1 mouse cellular context compared by ENCODE assay signal in the genomic region with DNA sequence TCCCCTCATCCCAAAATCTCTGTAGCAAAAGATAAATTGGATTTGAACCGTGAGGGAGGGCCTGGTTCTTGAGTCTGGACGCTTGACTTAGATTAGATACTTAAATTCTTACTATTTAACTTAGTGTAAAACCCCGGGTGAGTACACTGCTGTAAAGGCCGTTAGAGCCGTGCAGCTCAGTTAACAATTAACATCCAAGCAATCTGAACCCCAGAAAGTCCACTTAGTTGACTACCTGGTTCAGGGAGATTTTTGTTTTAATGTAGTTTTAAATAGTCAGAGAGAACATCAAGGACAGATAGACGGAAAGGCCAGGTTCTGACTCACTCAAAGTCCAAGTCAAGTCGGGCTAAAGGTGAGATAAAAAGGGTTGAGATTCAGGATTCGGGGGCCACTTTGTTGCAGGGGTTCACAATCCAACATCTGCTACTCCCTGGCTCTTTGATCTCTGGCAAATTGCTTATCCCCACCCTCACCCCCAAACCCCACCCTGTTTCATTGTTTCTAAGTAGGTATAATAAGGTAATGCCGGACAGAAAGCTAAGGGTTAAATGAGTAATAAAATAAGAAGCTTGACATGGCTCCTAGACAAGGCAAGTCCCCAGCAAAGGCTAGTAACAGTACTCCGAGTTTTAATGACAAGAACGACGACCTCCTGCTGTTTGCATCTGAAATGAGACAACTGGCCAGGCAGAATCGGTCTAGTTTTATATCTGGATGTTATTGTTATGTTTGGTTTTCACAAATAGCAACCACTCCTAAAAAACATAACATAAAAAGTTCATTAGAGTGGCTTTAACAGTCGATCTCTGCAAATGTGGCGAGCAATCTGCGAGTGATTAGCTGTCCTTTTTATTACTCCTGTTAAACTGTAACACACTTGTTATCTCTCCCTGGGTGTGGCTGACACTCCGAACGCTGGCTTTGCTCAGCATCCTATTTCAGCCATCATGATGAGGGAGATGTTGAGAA.
TF ChIP-seq lines count a peak whose summit lies in the region.

No protein-coding gene starts in this region.

TF ChIP-seq in MEL, 35 proteins besides CTCF, POLR2A, EP300 and RAD21 (continued from another document):
- TF ChIP-seq USF2 (IDR thresholded peaks at IDR 0.05; ENCODE audit: borderline replicate concordance in 1 of 2, insufficient read depth in 1 of 2, low read depth in 1 of 2, low read length in 2 of 2), result no peak
- no peak for TF ChIP-seq USF1 (IDR thresholded peaks at IDR 0.05; ENCODE audit: low read depth, low read length)
- no peak for TF ChIP-seq CHD2 (IDR thresholded peaks at IDR 0.05; ENCODE audit: low read length)
- peak; percentile 86 for TF ChIP-seq MYB (IDR thresholded peaks at IDR 0.05; ENCODE audit: low read depth, low read length)
